Mouse (Mus musculus): ENCODE data around the gene Mag. TPM values are rescaled to one million over a fixed set of nuclear protein-coding genes. Genes with fewer than 3 reads are reported as not detected.

Gene Mag
- 0.24 and 0.40 TPM in 2 replicates for polyA plus RNA-seq (2015; fragmentation: Nextera tagmentation; extraction: Ambion mirVana)

DNA sequence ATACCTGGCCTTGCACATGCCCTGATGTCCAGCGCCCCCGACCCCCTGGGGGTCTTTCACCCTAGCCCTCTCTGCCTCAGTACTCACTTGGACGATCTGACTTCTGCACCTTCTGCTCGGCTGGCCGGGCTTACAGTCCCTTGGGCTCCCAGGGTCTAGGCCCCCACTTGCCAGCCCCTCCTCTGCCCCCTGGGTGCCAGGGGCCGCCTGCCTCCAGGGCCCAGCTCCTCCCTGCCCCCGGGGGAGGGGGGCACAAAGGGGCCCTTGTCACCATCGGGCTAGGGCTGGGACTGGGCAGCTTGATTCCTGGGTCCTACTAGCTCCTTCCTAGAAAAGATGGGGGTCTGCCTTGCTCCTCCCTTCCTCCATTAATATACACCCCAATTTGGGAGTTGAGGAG lies at the start of gene Mag:
Mag (minus strand) TSS at position 142 of the 400 bp plus-strand sequence.
- Histone ChIP-seq H3K27me3 (replicated peaks) (no peaks in the 10 kb centered on the region), H3K9me3 (no peaks in the 10 kb centered on the region), H3K36me3 (no peaks in the 10 kb centered on the region), H3K4me3 (replicated peaks) (no peak within 1 kb of the TSS), H3K9ac (no peak within 1 kb of the TSS), H3K4me1 (replicated peaks) (0 out of 2 replicates have a peak, but pooled peaks cover 2% of the 10 kb centered on the region), H3K4me2 (replicated peaks) (no peak within 1 kb of the TSS), H3K27ac (no peak within 1 kb of the TSS)
- 75% methylated on average over 8 of the region's 8 CpGs for whole genome bisulfite sequencing
- ATAC-seq: no peak

DNA sequence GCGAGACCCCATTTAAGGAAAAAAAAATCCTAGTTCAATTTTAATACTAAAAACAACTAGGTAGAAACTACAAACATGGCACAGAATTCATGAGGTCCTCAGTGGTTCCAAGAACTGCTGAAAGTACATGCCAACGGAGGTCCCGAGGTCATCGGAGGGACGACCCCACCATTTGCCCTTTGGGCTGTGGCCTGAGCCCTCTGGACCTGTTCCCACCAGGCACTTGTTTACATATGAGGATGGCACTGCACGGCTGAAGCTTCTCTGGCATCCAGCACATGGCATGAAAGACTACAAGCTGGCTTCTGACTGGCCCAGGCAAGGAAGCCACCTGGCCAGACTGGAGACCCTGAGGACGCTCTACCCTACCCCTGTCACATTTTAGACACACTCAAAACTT lies 49.7 kb upstream of the Mag start:
- 83% methylated on average over 7 of the region's 7 CpGs for WGBS

GRCm38 (mm10) chr7:30962862-30963261 lies 48.2 kb upstream of the Mag start:
- no peak for ATAC-seq
- Histone ChIP-seq H3K9ac (no peak overlapping the region), H3K36me3 (no peaks in the 10 kb centered on the region; the same call in 1 of the 2 replicates), H3K4me3 (replicated peaks) (no peak overlapping the region), H3K4me2 (replicated peaks) (no peak overlapping the region), H3K9me3 (no peaks in the 10 kb centered on the region), H3K4me1 (replicated peaks) (peaks cover 7% of the 10 kb centered on the region; the same call in 1 of the 2 replicates), H3K27me3 (replicated peaks) (no peaks in the 10 kb centered on the region), H3K27ac (no peak overlapping the region)
- 96% methylated on average over 5 of the region's 5 CpGs for WGBS

More for the DNA sequence above, 49.7 kb upstream of the Mag start:
- Histone ChIP-seq H3K27ac (no peak overlapping the region), H3K4me3 (replicated peaks) (no peak overlapping the region), H3K36me3 (no peaks in the 10 kb centered on the region; the same call in 1 of the 2 replicates), H3K9me3 (no peaks in the 10 kb centered on the region), H3K4me2 (replicated peaks) (no peak overlapping the region), H3K9ac (no peak overlapping the region), H3K4me1 (replicated peaks) (no peaks in the 10 kb centered on the region), H3K27me3 (replicated peaks) (no peaks in the 10 kb centered on the region)
- no peak for ATAC-seq

GRCm38 (mm10) chr7:30959786-30960349 lies 45.2 kb upstream of the Mag start:
- ATAC-seq: no peak
- Histone ChIP-seq H3K9me3 (no peaks in the 10 kb centered on the region), H3K4me2 (replicated peaks) (no peak overlapping the region), H3K27ac (no peak overlapping the region), H3K4me3 (replicated peaks) (no peak overlapping the region), H3K27me3 (replicated peaks) (no peaks in the 10 kb centered on the region), H3K9ac (no peak overlapping the region), H3K4me1 (replicated peaks) (peaks cover 17% of the 10 kb centered on the region), H3K36me3 (no peaks in the 10 kb centered on the region; the same call in 1 of the 2 replicates)
- 86% methylated on average over 6 of the region's 6 CpGs for WGBS

DNA sequence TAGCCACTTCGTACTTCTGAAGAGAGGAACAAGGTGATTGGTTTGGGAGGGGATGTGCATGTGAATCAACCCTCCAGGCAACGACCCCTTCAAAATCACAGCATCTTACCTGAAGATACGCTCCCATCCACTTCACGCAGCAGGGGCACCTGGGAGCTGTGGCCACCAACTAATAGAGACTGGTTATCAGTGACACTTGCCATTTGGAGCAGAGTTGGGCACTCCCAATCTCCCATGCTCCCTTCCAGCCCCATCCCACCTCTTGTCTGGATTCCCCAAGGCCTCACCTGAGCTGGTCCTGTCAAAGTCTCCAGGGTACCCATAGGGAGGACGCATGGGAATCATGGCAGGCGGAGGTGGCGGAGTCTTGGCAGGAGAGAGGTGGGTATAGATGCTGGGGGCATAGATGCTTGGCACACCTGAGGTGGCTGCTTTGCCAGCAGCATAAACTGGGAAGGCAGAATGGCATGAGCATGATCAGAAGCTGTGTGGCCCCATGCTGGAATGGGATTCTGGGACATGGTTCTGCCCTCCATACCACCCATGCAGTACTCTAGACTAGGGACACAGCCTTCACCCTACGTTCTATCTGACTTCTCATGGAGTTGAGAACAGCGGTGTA lies 44.3 kb upstream of the Mag start:
- 0 out of 2 replicates have a peak overlapping the region, but pooled peaks have one; percentile 65 for H3K4me2 ChIP-seq (replicated peaks)
- H3K27ac ChIP-seq: no peak overlapping the region
- ATAC-seq: no peak
- no peak overlapping the region for H3K4me3 ChIP-seq (replicated peaks)
- H3K27me3 ChIP-seq (replicated peaks): no peaks in the 10 kb centered on the region
- no peak overlapping the region for H3K9ac ChIP-seq
- H3K36me3 ChIP-seq: peaks cover 4% of the 10 kb centered on the region
- H3K9me3 ChIP-seq: no peaks in the 10 kb centered on the region
- 92% methylated on average over 9 of the region's 9 CpGs for WGBS
- H3K4me1 ChIP-seq (replicated peaks): peaks cover 17% of the 10 kb centered on the region

DNA sequence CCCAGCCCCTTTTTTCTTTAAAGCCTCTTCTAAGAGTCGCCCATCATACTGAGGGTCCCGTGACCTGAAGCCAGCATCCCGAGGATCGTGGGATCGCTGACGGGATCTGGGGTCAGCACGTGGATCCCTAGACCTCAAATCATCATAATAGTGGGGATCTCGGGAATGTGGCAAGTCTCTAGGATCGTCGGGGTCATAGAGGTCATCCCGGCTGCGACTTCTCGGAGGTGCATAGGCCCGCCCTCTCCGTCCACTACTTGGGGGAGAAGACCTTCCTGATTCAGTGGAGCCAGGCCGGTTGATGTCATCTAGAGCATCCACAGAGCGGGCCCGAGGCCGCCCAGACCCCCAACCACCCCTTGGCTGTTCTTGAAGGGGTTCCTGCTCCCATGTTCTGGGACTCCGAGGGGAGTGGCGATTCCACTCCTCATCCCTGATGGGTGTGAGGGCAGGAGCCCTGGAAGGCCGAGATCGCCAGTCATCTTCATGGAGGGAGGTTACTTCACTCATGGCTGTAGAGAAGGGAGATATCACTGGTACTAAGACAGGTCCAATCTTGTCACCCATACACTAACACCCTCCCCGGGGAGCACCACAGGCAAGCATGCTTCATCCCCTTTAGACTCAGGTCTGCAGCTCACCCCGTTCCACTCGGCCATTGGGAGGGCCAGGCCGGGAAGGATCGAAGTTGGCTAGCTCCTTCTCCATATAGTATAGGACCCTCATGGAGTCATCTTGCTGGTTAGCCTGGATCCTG lies 43.6 kb upstream of the Mag start:
- peak overlapping the region; percentile 65 for H3K4me2 ChIP-seq (replicated peaks)
- ATAC-seq: no peak
- H3K27me3 ChIP-seq (replicated peaks): no peaks in the 10 kb centered on the region
- H3K4me3 ChIP-seq (replicated peaks): peak overlapping the region; percentile 92
- H3K9me3 ChIP-seq: no peaks in the 10 kb centered on the region
- H3K9ac ChIP-seq: peak overlapping the region; percentile 99
- H3K27ac ChIP-seq: peak overlapping the region; percentile 99
- H3K36me3 ChIP-seq: peaks cover 10% of the 10 kb centered on the region
- WGBS: 69% methylated on average over 28 of the region's 28 CpGs
- peaks cover 17% of the 10 kb centered on the region for H3K4me1 ChIP-seq (replicated peaks)

- peaks cover 17% of the 10 kb centered on the region for H3K4me1 ChIP-seq (replicated peaks)
- under 1% methylated on average over 43 of the region's 43 CpGs for WGBS
- H3K4me3 ChIP-seq (replicated peaks): peak overlapping the region; percentile 92
- peaks cover 18% of the 10 kb centered on the region for H3K36me3 ChIP-seq
- no peaks in the 10 kb centered on the region for H3K27me3 ChIP-seq (replicated peaks)
- peak overlapping the region; percentile 99 for H3K9ac ChIP-seq
- H3K4me2 ChIP-seq (replicated peaks): peak overlapping the region; percentile 65
- peak; percentile 76 for ATAC-seq
- H3K9me3 ChIP-seq: no peaks in the 10 kb centered on the region
- H3K27ac ChIP-seq: peak overlapping the region; percentile 99
Observed at GRCm38 (mm10) chr7:30957367-30957783, 42.7 kb upstream of the Mag start.

- Histone ChIP-seq H3K9me3 (no peaks in the 10 kb centered on the region), H3K27ac (peak within 1 kb of the TSS; percentile 99), H3K4me3 (replicated peaks) (peak within 1 kb of the TSS; percentile 92), H3K27me3 (replicated peaks) (no peaks in the 10 kb centered on the region), H3K9ac (peak within 1 kb of the TSS; percentile 99), H3K36me3 (peaks cover 23% of the 10 kb centered on the region), H3K4me2 (replicated peaks) (peak within 1 kb of the TSS; percentile 81), H3K4me1 (replicated peaks) (peaks cover 17% of the 10 kb centered on the region)
- ATAC-seq: peak; percentile 64
- under 1% methylated on average over 42 of the region's 82 CpGs for WGBS
Observed at GRCm38 (mm10) chr7:30956756-30957366, 42.2 kb upstream of the Mag start, which contains the start of gene Usf2. Gene Usf2 (minus strand): TSS chr7:30956803.

DNA sequence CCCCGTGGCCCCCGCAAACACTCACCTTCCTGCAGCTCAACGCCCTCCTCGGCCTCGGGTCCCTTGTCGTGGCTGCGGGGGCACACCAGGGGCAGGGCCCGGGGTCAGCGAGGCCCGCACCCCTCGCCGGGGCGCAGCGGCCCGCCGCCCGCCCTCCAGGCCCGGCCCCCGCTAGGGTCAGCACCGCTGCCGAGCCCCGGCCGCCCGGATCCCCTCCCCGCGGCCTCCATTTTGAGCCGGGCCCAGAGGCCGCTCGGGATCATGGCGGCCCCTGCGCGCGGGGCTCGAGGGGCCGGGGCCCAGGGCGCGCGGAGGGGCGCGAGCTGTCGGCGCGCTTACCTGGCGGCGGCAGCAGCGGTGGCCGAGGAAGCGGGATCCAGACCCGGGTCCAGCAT lies 41.7 kb upstream of the Mag start:
- Histone ChIP-seq H3K4me2 (replicated peaks) (peak overlapping the region; percentile 81), H3K27me3 (replicated peaks) (no peaks in the 10 kb centered on the region), H3K27ac (peak overlapping the region; percentile 99), H3K36me3 (peaks cover 23% of the 10 kb centered on the region), H3K4me1 (replicated peaks) (peaks cover 17% of the 10 kb centered on the region), H3K4me3 (replicated peaks) (peak overlapping the region; percentile 92), H3K9ac (peak overlapping the region; percentile 99), H3K9me3 (no peaks in the 10 kb centered on the region)
- under 1% methylated on average over 36 of the region's 49 CpGs for WGBS
- ATAC-seq: peak; percentile 46

DNA sequence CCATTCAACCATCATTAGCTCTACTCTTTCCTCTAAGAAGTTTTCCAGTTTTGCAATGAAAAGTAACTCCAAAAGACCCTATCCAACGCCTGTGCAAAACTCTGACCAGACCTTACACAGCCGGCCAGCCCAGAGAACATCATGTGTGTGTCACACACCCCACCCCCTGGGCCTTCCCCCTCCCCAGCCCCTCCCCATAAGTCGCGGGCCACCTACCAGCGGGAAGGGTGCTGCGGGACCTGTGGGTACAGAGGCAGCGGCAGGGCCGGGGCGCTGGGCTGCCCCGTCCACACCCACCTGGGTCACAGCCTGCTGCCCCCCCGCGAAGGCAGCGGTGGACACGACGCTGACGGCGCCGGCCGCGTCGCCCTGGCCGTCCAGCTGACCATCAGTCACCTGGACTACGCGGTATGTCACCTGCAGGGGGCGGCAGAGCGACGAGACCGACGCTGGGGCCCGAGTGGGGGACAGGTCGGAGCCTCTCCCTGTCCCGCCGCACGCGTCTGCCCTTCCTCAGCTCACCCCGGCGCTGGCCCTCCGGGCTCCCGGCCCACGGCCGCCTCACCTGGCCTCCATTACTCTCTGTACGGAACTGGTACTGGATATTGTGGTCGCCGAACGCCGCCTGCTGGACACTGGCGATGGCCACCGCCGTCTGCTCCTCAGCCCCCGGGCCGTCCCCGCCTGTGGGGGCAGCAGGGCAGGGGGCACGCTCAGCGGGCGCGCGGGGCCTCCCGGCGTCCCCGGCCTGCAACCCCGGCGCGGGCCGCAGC lies 41.1 kb upstream of the Mag start:
- H3K36me3 ChIP-seq: peaks cover 25% of the 10 kb centered on the region
- no peaks in the 10 kb centered on the region for H3K27me3 ChIP-seq (replicated peaks)
- no peaks in the 10 kb centered on the region for H3K9me3 ChIP-seq
- H3K4me3 ChIP-seq (replicated peaks): peak overlapping the region; percentile 92
- H3K4me2 ChIP-seq (replicated peaks): peak overlapping the region; percentile 81
- H3K4me1 ChIP-seq (replicated peaks): peaks cover 17% of the 10 kb centered on the region
- peak; percentile 73 for ATAC-seq
- WGBS: under 1% methylated on average over 54 of the region's 64 CpGs
- H3K9ac ChIP-seq: peak overlapping the region; percentile 99
- peak overlapping the region; percentile 99 for H3K27ac ChIP-seq

DNA sequence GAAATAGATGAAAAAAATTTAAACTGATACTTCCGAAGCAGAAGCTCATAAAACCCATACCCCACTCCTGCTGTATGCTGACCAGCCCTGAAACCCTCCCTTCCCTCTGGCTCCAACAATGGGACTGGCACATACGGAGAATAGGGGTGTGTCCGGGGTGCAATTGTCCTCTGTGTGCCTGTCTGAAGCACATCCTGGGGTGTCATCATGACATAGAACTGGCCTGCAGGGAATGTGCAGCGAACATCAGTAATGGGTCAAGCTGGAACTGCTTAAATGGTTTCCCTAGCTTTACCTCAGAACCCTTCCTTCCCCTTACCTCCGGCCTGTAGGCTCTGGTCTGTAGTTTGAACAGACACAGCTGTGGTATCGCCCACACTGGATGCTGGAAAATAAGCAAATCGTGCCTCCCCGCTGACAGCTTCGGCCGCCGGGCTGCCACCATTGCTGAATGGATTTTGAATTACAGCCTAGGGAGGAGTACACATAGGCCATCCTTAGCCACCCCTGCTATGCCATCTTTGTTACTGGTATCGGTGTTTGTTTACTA lies 40.4 kb upstream of the Mag start:
- Histone ChIP-seq H3K27me3 (replicated peaks) (no peaks in the 10 kb centered on the region), H3K9ac (0 out of 2 replicates have a peak overlapping the region, but pooled peaks have one; percentile 99), H3K9me3 (no peaks in the 10 kb centered on the region), H3K27ac (no peak overlapping the region), H3K36me3 (peaks cover 28% of the 10 kb centered on the region), H3K4me3 (replicated peaks) (peak overlapping the region; percentile 92; the same call in 1 of the 2 replicates), H3K4me1 (replicated peaks) (peaks cover 17% of the 10 kb centered on the region), H3K4me2 (replicated peaks) (peak overlapping the region; percentile 81)
- no peak for ATAC-seq
- WGBS: 73% methylated on average over 12 of the region's 12 CpGs
